Mouse (Mus musculus) lung, postnatal 36 days (tissue): Measurements from ENCODE around the gene Parp11.

Experiments
- DNase-seq: peaks from one replicate; pipeline ENCODE4 v3.0.0; 2022; ENCODE audit warnings: mixed read lengths

Parp11 gene

GRCm38 (mm10) chr6:127449531-127450422 is 3.1 kb downstream of the Parp11 start:
- no peak for DNase-seq

GRCm38 (mm10) chr6:127453407-127454343 is 7.0 kb downstream of the Parp11 start:
- DNase-seq, result peak; percentile 96

GRCm38 (mm10) chr6:127454344-127454707 is 7.7 kb downstream of the Parp11 start:
- no peak for DNase-seq

GRCm38 (mm10) chr6:127454809-127455208 is 8.2 kb downstream of the Parp11 start:
- DNase-seq, result no peak

GRCm38 (mm10) chr6:127455440-127455839 is 8.8 kb downstream of the Parp11 start:
- DNase-seq, result no peak

- DNase-seq, result no peak
Measured at GRCm38 (mm10) chr6:127456769-127457168, 10.1 kb downstream of the Parp11 start.

GRCm38 (mm10) chr6:127459776-127460175 is 13.1 kb downstream of the Parp11 start:
- DNase-seq, result peak; percentile 65

GRCm38 (mm10) chr6:127461491-127461890 is 14.9 kb downstream of the Parp11 start:
- no peak for DNase-seq

GRCm38 (mm10) chr6:127462251-127462650 is 15.6 kb downstream of the Parp11 start:
- no peak for DNase-seq

GRCm38 (mm10) chr6:127463273-127464001 is 16.8 kb downstream of the Parp11 start:
- no peak for DNase-seq

- DNase-seq, result no peak
Measured at GRCm38 (mm10) chr6:127464523-127464922, 17.9 kb downstream of the Parp11 start.

GRCm38 (mm10) chr6:127466749-127467310 is 20.2 kb downstream of the Parp11 start:
- no peak for DNase-seq

GRCm38 (mm10) chr6:127472078-127472477 is 25.4 kb downstream of the Parp11 start:
- DNase-seq, result peak; percentile 63

GRCm38 (mm10) chr6:127473961-127474360 is 27.3 kb downstream of the Parp11 start:
- no peak for DNase-seq

GRCm38 (mm10) chr6:127475231-127475630 is 28.6 kb downstream of the Parp11 start:
- DNase-seq, result no peak

- DNase-seq, result no peak
Measured at GRCm38 (mm10) chr6:127491046-127491445, 44.4 kb downstream of the Parp11 start.

- DNase-seq, result no peak
Measured at GRCm38 (mm10) chr6:127492561-127492960, 45.9 kb downstream of the Parp11 start.

- DNase-seq, result no peak
Measured at GRCm38 (mm10) chr6:127493750-127494149, 47.1 kb downstream of the Parp11 start.

GRCm38 (mm10) chr6:127494357-127494756 is 47.7 kb downstream of the Parp11 start:
- DNase-seq, result no peak

GRCm38 (mm10) chr6:127495251-127495650 is 48.6 kb downstream of the Parp11 start:
- DNase-seq, result no peak

GRCm38 (mm10) chr6:127495876-127496275 is 49.2 kb downstream of the Parp11 start:
- DNase-seq, result no peak
